In the genomic region with DNA sequence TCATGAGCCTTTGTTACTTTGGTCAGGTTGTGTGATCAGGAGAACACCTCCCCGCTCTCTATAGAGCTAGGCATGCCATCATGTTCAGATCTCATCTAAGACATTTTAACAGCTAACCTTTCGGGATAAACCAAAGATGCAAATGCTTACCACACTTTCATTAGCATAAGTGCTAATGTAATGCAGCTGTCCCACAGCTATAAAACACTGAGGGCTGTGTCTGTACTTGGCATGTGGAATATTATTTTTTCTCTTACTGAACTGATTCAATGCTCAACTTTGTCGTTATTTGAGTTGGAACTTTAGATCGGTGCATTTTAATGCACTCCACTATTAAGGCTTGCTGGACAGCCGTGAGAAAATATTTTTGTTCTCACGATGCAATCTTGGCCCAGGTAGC, we compare ENCODE assay signal across 25 mouse cellular contexts. TPM values are rescaled to one million over a fixed set of nuclear protein-coding genes. Genes with fewer than 3 reads are reported as not detected.
DNase-seq lines count a peak whose midpoint lies in the region; ATAC-seq and TF ChIP-seq lines count a peak whose summit lies in the region.
"Had no signal": no experiment of that assay in that cellular context is flagged by ENCODE, and none has a peak within 500 bp of the region (broad histone marks: within the 10 kb centered on the region; RNA-seq: fewer than 3 reads in every experiment).

No protein-coding gene starts in this region.

- no peak for TF ChIP-seq CTCF in brain, embryonic 14.5 days (IDR thresholded peaks at IDR 0.05; ENCODE audit: borderline replicate concordance, extremely low read depth, insufficient read depth, insufficient read length)

- TF ChIP-seq POLR2A in brain, embryonic 14.5 days (IDR thresholded peaks at IDR 0.05; ENCODE audit: borderline replicate concordance, extremely low read depth, insufficient read depth, insufficient read length, poor library complexity, severe bottlenecking), result no peak
- TF ChIP-seq POLR2A in limb, embryonic 14.5 days (IDR thresholded peaks at IDR 0.05; ENCODE audit: borderline replicate concordance, extremely low read depth, insufficient read depth, insufficient read length), result no peak

- DNase-seq in kidney, postnatal 36 days, result no peak
- DNase-seq in brain, embryonic 14.5 days (ENCODE audit: low read depth), result peak; percentile 31
- peak; percentile 56 for DNase-seq in limb, embryonic 14.5 days (ENCODE audit: low spot score)
- no peak for DNase-seq in spleen, adult 12 weeks (ENCODE audit: low spot score)
- DNase-seq: adrenal gland, postnatal 10 days; cerebellum, adult 11 months; cerebellum, adult 9-10 months; cerebellum, postnatal 36 days; gastrocnemius, adult 2 months; kidney, adult 2 months; left cerebral cortex, postnatal 4 days; thymus, adult 2 months; thymus, postnatal 36 days had no signal

- H3K27me3 ChIP-seq in forebrain, embryonic 16.5 days (replicated peaks; ENCODE audit: control insufficient read depth, insufficient read depth, low read length), result no peaks in the 10 kb centered on the region
- no peaks in the 10 kb centered on the region for H3K27me3 ChIP-seq in forebrain, embryonic 13.5 days
- H3K27me3 ChIP-seq in kidney, embryonic 15.5 days, result no peaks in the 10 kb centered on the region
- H3K27me3 ChIP-seq in limb, embryonic 14.5 days (ENCODE audit: control insufficient read depth, insufficient read depth, low read length), result no peaks in the 10 kb centered on the region
- H3K27me3 ChIP-seq: intestine, embryonic 15.5 days; lung, embryonic 15.5 days; midbrain, embryonic 15.5 days; neural tube, embryonic 12.5 days; Patski had no signal

- H3K9me3 ChIP-seq in forebrain, embryonic 16.5 days (ENCODE audit: control insufficient read depth, low read length), result no peaks in the 10 kb centered on the region
- H3K9me3 ChIP-seq in forebrain, embryonic 13.5 days (replicated peaks), result no peaks in the 10 kb centered on the region
- no peaks in the 10 kb centered on the region for H3K9me3 ChIP-seq in kidney, embryonic 15.5 days (replicated peaks)
- no peaks in the 10 kb centered on the region for H3K9me3 ChIP-seq in limb, embryonic 14.5 days (ENCODE audit: control insufficient read depth, low read length)
- H3K9me3 ChIP-seq: embryonic facial prominence, embryonic 12.5 days; forebrain, embryonic 12.5 days; intestine, embryonic 15.5 days; lung, embryonic 15.5 days; midbrain, embryonic 15.5 days; neural tube, embryonic 12.5 days had no signal

- no peak overlapping the region for H3K4me3 ChIP-seq in forebrain, embryonic 16.5 days (replicated peaks; ENCODE audit: low read length)
- no peak overlapping the region for H3K4me3 ChIP-seq in forebrain, embryonic 13.5 days
- no peak overlapping the region for H3K4me3 ChIP-seq in kidney, embryonic 15.5 days (replicated peaks)
- H3K4me3 ChIP-seq in limb, embryonic 14.5 days (replicated peaks; ENCODE audit: low read length), result no peak overlapping the region
- H3K4me3 ChIP-seq: embryonic facial prominence, embryonic 12.5 days had no signal

- peak overlapping the region; percentile 69; the same call in 1 of the 2 replicates for H3K4me2 ChIP-seq in forebrain, embryonic 16.5 days (ENCODE audit: low read length)
- H3K4me2 ChIP-seq in forebrain, embryonic 13.5 days, result no peak overlapping the region
- H3K4me2 ChIP-seq in kidney, embryonic 15.5 days, result peak overlapping the region; percentile 7; the same call in 1 of the 2 replicates
- 0 out of 2 replicates have a peak overlapping the region, but pooled peaks have one; percentile 45 for H3K4me2 ChIP-seq in limb, embryonic 14.5 days (replicated peaks; ENCODE audit: low read depth, low read length, severe bottlenecking)

- H3K36me3 ChIP-seq in forebrain, embryonic 16.5 days (ENCODE audit: control insufficient read depth, insufficient read depth), result no peaks in the 10 kb centered on the region
- peaks cover 3% of the 10 kb centered on the region; the same call in 1 of the 2 replicates for H3K36me3 ChIP-seq in forebrain, embryonic 13.5 days (ENCODE audit: poor library complexity, severe bottlenecking)
- H3K36me3 ChIP-seq in kidney, embryonic 15.5 days, result no peaks in the 10 kb centered on the region
- no peaks in the 10 kb centered on the region for H3K36me3 ChIP-seq in limb, embryonic 14.5 days (ENCODE audit: control insufficient read depth, insufficient read depth, low read length)
- H3K36me3 ChIP-seq: forebrain, embryonic 12.5 days; intestine, embryonic 15.5 days; lung, embryonic 15.5 days; midbrain, embryonic 15.5 days; neural tube, embryonic 12.5 days had no signal

- H3K9ac ChIP-seq in forebrain, embryonic 16.5 days (replicated peaks; ENCODE audit: low read depth, low read length), result no peak overlapping the region
- no peak overlapping the region for H3K9ac ChIP-seq in forebrain, embryonic 13.5 days
- no peak overlapping the region for H3K9ac ChIP-seq in kidney, embryonic 15.5 days
- H3K9ac ChIP-seq in limb, embryonic 14.5 days (ENCODE audit: low read depth, low read length, severe bottlenecking), result no peak overlapping the region
- H3K9ac ChIP-seq: embryonic facial prominence, embryonic 12.5 days; intestine, embryonic 15.5 days had no signal

- no peak for ATAC-seq in forebrain, embryonic 16.5 days
- no peak for ATAC-seq in forebrain, embryonic 13.5 days
- ATAC-seq in kidney, embryonic 15.5 days (replicated peaks; ENCODE audit: low FRiP score), result no peak
- ATAC-seq in limb, embryonic 14.5 days (ENCODE audit: low FRiP score, low read depth), result 0 out of 2 replicates have a peak, but pooled peaks have one; percentile 45
- ATAC-seq: intestine, embryonic 15.5 days; Patski had no signal

- H3K27ac ChIP-seq in forebrain, embryonic 16.5 days (ENCODE audit: low read length), result no peak overlapping the region
- H3K27ac ChIP-seq in forebrain, embryonic 13.5 days, result no peak overlapping the region
- H3K27ac ChIP-seq in kidney, embryonic 15.5 days, result no peak overlapping the region
- H3K27ac ChIP-seq in limb, embryonic 14.5 days (replicated peaks; ENCODE audit: low read depth, low read length), result no peak overlapping the region
- H3K27ac ChIP-seq: embryonic facial prominence, embryonic 12.5 days; forebrain, embryonic 12.5 days; hindbrain, postnatal 0 days; intestine, embryonic 15.5 days; kidney, postnatal 0 days; lung, embryonic 15.5 days; neural tube, embryonic 12.5 days had no signal

- H3K4me1 ChIP-seq in forebrain, embryonic 16.5 days (replicated peaks; ENCODE audit: control insufficient read depth, insufficient read depth, low read length), result peaks cover 23% of the 10 kb centered on the region
- H3K4me1 ChIP-seq in forebrain, embryonic 13.5 days, result peaks cover 46% of the 10 kb centered on the region
- peaks cover 9% of the 10 kb centered on the region for H3K4me1 ChIP-seq in kidney, embryonic 15.5 days
- H3K4me1 ChIP-seq in limb, embryonic 14.5 days (ENCODE audit: control insufficient read depth, insufficient read depth, low read length), result peaks cover 19% of the 10 kb centered on the region
- H3K4me1 ChIP-seq: intestine, embryonic 15.5 days had no signal

- 51% methylated on average over 6 of the region's 6 CpGs for WGBS in forebrain, embryonic 16.5 days
- WGBS in forebrain, embryonic 13.5 days, result 73% methylated on average over 6 of the region's 6 CpGs
- 70% methylated on average over 6 of the region's 6 CpGs for WGBS in kidney, embryonic 15.5 days
- 45% methylated on average over 6 of the region's 6 CpGs for WGBS in limb, embryonic 14.5 days

RNA-seq across cellular contexts. Expression of a gene that starts 30.7 kb away (rescaled TPM):
- 13.6 and 15.9 TPM in 2 replicates for polyA plus RNA-seq in forebrain, embryonic 16.5 days (2015; fragmentation: Nextera tagmentation; extraction: Ambion mirVana)
- 13.7 and 17.4 TPM in 2 replicates for polyA plus RNA-seq in forebrain, embryonic 13.5 days (2015; fragmentation: Nextera tagmentation; extraction: Ambion mirVana)
- polyA plus RNA-seq in kidney, embryonic 15.5 days (2015; fragmentation: Nextera tagmentation; extraction: Ambion mirVana), result 21.6 and 23.5 TPM in 2 replicates
- polyA plus RNA-seq in brain, embryonic 14.5 days (2012; rRNA removed), result 5.4 and 7.5 TPM in 2 replicates
- polyA plus RNA-seq in limb, embryonic 14.5 days (2012; rRNA removed), result 12.1 and 13.1 TPM in 2 replicates
- polyA plus RNA-seq in limb, embryonic 14.5 days (2014; fragmentation: Nextera tagmentation; extraction: Ambion mirVana), result 15.7 and 16.8 TPM in 2 replicates

Comparison
In these comparisons a context has a peak if more than half of its experiments do, and no peak if none do; other contexts are left out.
1. DNase-seq: peak in brain, embryonic 14.5 days (single experiment) and limb, embryonic 14.5 days (single experiment); none in kidney, postnatal 36 days (0 of 2) and spleen, adult 12 weeks (single experiment).